Comparison of ENCODE assay signal across 23 mouse cellular contexts in the genomic region with DNA sequence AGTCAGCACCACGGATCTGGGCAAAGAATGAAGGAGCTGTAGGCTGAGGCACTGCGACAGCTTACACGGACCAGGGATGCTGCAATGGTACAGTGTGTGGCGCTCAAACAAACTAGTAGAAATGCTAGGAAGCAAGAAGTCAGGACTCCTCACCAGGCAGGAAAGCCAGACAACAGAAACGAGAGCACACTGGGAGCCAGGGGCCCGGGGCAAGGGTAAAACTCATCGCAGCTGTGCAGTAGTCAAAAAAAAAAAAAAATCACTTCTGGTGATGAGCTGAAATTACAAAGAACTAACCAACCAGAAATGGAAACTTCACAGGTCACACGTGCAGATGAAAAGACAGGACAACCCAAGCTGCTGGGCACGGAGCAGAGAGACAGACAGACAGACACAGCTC. TPM values are rescaled to one million over a fixed set of nuclear protein-coding genes. Genes with fewer than 3 reads are reported as not detected.
"Had no signal": no experiment of that assay in that cellular context is flagged by ENCODE, and none has a peak within 500 bp of the region (broad histone marks: within the 10 kb centered on the region; RNA-seq: fewer than 3 reads in every experiment).

No protein-coding gene starts in this region.

- H3K4me2 ChIP-seq: kidney, embryonic 15.5 days; limb, embryonic 12.5 days; limb, embryonic 15.5 days; liver, embryonic 11.5 days; lung, embryonic 14.5 days; midbrain, embryonic 13.5 days; neural tube, embryonic 13.5 days had no signal

- H3K27ac ChIP-seq: kidney, embryonic 15.5 days; limb, embryonic 12.5 days; limb, embryonic 15.5 days; liver, embryonic 14.5 days; macrophage; midbrain, embryonic 13.5 days; neural tube, embryonic 13.5 days had no signal

- H3K27me3 ChIP-seq: kidney, embryonic 15.5 days; limb, embryonic 12.5 days; limb, embryonic 15.5 days; midbrain, embryonic 13.5 days; neural tube, embryonic 13.5 days had no signal

- H3K9ac ChIP-seq: kidney, embryonic 15.5 days; limb, embryonic 12.5 days; limb, embryonic 15.5 days; liver, embryonic 14.5 days; liver, postnatal 0 days; lung, embryonic 14.5 days; midbrain, embryonic 13.5 days; neural tube, embryonic 13.5 days had no signal

- H3K4me1 ChIP-seq: limb, embryonic 12.5 days; midbrain, embryonic 10.5 days; midbrain, embryonic 13.5 days had no signal

- H3K36me3 ChIP-seq: kidney, embryonic 15.5 days; limb, embryonic 12.5 days had no signal

- H3K4me3 ChIP-seq: kidney, embryonic 15.5 days; limb, embryonic 12.5 days; limb, embryonic 15.5 days; megakaryocyte, embryonic 14.5 days; midbrain, embryonic 10.5 days; midbrain, embryonic 13.5 days; myocyte; neural tube, embryonic 13.5 days had no signal

- DNase-seq: kidney, adult 18-20 months; kidney, postnatal 10 days; kidney, postnatal 36 days; liver, postnatal 0 days; lung, embryonic 14.5 days; retina, postnatal 1 day; right cerebral cortex, postnatal 25 days; spleen, adult 18-20 months had no signal

- H3K9me3 ChIP-seq: kidney, embryonic 15.5 days; limb, embryonic 12.5 days; limb, embryonic 15.5 days; midbrain, embryonic 10.5 days; midbrain, embryonic 13.5 days; neural tube, embryonic 13.5 days had no signal

- ATAC-seq: intestine, embryonic 16.5 days; liver, postnatal 0 days; lung, postnatal 0 days; midbrain, embryonic 13.5 days; midbrain, embryonic 16.5 days had no signal

RNA-seq across cellular contexts. Expression of gene Wnk2, which starts 55.2 kb away (rescaled TPM):
- total RNA-seq: monocyte, adult 5-6 weeks had no signal
- polyA plus RNA-seq: macrophage, myocyte had no signal
